Mouse (Mus musculus): ENCODE measurements around the gene Mdga2. TPM values are rescaled to one million over a fixed set of nuclear protein-coding genes. Genes with fewer than 3 reads are reported as not detected.

The Mdga2 gene
- 0.09 and 0.34 TPM in 2 replicates for polyA plus RNA-seq (2015; fragmentation: Nextera tagmentation; extraction: Ambion mirVana)

DNA sequence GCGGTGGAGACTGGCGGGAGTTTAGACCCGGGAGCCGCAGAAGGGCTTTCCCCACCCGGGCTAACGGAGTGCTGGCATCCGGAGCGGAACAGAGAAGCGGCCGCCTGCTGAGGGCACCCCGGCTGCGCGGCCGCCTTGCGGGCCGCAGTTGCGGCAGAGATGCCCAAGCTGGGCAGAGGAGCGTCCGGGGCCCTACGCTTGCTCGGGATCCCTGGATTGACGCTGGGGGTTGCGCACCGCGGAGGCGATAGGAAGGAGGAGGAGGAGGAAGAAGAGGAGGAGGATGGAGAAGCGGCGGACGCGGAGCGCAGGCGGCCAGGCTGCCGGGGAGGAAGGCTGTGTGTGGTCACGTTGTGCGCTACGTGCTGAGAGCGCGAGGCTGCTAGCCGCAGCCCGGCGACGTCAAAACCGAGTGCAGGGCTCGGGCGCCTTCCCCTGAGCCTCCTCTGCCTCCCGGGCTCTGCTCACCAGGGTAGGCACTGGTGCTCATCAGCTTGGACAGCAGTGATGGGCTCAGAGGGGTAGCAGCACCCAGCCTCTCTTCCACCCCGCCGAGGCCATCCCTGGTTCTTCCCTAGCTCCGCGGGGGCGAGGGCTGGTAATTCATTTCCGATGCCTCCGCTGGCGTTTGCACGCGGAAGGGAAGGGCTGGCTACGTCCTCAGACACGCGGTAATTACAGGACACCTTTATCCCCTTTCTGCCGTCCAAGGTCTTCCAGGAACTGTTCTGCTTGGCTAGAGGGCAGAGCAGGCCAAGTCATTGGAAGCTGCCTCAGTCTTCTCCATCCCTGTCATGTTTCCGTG, at the start of gene Mdga2:
Gene Mdga2, minus strand, starts transcription at position 329 of the 805 bp plus-strand sequence.
- Histone ChIP-seq H3K27me3 (replicated peaks) (peaks cover 80% of the 10 kb centered on the region), H3K36me3 (no peaks in the 10 kb centered on the region), H3K4me2 (peak within 1 kb of the TSS; percentile 100), H3K27ac (replicated peaks) (no peak within 1 kb of the TSS), H3K9ac (peak within 1 kb of the TSS; percentile 67), H3K4me1 (peaks cover 28% of the 10 kb centered on the region), H3K4me3 (peak within 1 kb of the TSS; percentile 65), H3K9me3 (no peaks in the 10 kb centered on the region)
- 0 out of 2 replicates have a peak, but pooled peaks have one; percentile 25 for ATAC-seq (ENCODE audit: extremely low read depth, insufficient number of reproducible peaks, low FRiP score, low TSS enrichment)
- WGBS: under 1% methylated on average over 61 of the region's 61 CpGs

DNA sequence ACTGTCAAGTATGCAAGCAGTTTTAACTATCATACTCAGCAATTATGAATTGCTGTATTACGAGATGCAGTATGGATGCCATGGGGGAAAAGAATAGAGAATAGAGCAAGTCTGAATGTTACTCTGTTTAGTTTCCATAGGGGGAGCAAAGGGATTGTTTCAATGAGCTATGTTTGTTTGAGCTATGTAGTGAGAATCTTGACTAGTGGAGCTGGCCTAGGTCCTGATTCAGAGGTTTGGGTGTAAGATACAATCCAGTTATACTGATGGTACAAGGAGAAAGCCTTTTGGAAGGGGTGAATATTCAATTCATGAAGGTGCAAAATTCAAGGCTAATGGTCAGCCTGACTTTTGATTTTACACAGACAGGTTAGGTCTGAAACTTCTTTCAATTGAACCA, 45.1 kb upstream of the Mdga2 start:
- no peak for ATAC-seq (ENCODE audit: extremely low read depth, insufficient number of reproducible peaks, low FRiP score, low TSS enrichment)
- H3K4me2 ChIP-seq: no peak overlapping the region
- WGBS: 84% methylated on average over 1 of the region's 1 CpGs
- H3K9ac ChIP-seq: no peak overlapping the region
- no peak overlapping the region for H3K4me3 ChIP-seq
- no peaks in the 10 kb centered on the region for H3K36me3 ChIP-seq
- no peaks in the 10 kb centered on the region for H3K9me3 ChIP-seq
- no peaks in the 10 kb centered on the region for H3K27me3 ChIP-seq (replicated peaks)
- H3K27ac ChIP-seq (replicated peaks): no peak overlapping the region
- no peaks in the 10 kb centered on the region for H3K4me1 ChIP-seq

DNA sequence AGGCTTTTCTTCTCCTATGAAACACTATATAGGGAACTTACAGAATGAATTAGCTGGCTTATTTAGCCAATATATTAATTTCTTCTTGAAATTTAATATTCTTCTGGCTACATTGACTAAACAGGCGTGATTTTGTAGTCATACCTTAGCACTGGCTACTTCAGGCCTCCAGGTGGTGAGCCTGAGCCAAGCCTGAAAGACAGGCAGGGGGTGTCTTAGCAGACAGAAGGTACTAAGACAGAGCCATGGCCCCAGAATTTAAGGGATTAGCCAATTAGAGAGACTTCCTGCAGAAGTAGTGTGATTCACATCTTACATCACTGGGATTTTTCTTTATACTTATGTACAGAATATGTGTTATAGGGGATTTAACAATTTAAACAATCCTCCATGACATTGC, 1.2 kb upstream of the Mdga2 start:
- ATAC-seq (ENCODE audit: extremely low read depth, insufficient number of reproducible peaks, low FRiP score, low TSS enrichment): no peak
- no peak overlapping the region for H3K27ac ChIP-seq (replicated peaks)
- H3K9me3 ChIP-seq: no peaks in the 10 kb centered on the region
- no peak overlapping the region for H3K4me2 ChIP-seq
- H3K27me3 ChIP-seq (replicated peaks): peaks cover 74% of the 10 kb centered on the region
- peaks cover 28% of the 10 kb centered on the region for H3K4me1 ChIP-seq
- no peak overlapping the region for H3K9ac ChIP-seq
- H3K4me3 ChIP-seq: no peak overlapping the region
- no peaks in the 10 kb centered on the region for H3K36me3 ChIP-seq
- 33% methylated on average over 1 of the region's 1 CpGs for WGBS

DNA sequence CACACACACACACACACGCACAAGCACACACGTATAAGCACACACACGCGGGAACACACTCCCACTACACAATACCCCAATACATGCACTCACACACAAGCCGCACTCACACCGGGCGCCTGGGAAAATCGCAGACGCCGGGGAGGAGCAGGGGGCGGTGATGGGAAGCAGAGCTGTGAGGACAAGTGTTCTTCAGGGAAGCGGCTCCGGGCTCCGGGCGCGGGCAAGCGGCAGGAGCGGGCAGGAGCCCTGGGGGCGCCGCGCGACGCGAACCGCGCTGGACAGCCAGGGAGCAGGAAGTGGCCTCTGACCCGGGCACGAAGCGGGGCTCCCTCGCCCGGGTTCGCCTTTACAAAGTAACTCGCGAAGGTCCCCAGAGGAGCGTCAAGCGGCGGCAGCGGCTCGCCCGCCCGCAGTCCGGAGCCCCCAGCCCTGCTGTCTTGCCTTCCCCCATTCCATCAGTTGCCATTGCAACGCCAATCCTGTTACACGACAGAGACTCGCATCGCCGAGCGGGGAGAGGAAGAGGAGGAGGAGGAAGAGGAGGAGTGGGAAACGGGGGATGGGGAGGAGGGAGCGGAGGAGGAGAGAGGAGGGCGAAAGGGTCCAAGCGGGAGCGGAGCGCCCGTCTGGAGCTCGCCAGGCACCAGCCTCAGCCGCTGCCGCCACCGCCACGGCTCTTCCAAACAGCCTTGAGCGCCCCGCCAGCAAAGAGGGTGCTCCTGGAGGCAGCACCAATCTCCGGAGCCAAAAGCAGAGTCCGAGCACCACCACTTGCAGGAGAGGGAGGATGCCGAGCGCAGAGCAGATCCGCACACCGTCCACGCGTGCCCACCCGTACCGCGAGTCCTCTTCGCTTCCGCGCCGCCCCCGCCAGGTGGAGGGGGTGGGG, 774 bp downstream of the Mdga2 start:
- under 1% methylated on average over 78 of the region's 78 CpGs for WGBS
- Histone ChIP-seq H3K9ac (peak overlapping the region; percentile 67), H3K27ac (replicated peaks) (no peak overlapping the region), H3K27me3 (replicated peaks) (peaks cover 78% of the 10 kb centered on the region), H3K9me3 (no peaks in the 10 kb centered on the region), H3K36me3 (no peaks in the 10 kb centered on the region), H3K4me1 (peaks cover 28% of the 10 kb centered on the region), H3K4me2 (peak overlapping the region; percentile 100), H3K4me3 (peak overlapping the region; percentile 65)
- no peak; the same call in 1 of the 2 replicates for ATAC-seq (ENCODE audit: extremely low read depth, insufficient number of reproducible peaks, low FRiP score, low TSS enrichment)

DNA sequence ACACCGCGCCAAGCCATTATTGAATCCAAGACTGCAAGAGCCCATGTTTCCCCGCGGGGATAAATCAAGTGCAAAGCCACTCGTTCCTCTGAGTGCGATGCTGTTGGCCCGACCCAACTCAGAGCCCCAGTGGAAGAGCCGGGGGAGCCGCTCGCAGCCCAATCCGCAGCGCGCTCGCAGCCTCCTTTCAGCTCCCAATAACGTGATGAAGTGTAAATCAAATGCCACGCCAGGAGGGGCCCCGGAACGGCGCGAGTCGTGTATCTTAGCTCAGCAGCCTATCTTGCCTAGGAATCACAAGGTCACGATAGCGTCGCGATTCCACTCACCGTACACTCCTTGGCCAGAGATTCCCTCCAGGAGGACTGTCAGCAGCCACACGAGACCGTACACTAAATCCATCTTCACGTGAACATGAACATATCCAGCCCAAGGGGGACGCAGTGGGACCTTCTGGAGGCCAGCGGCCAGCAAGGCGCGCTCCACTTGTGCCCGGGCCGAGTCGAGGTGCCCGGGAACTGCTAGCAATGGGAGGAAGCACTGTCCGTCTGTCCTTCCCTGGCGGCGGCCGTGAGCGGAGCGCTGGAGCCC, 1.6 kb downstream of the Mdga2 start:
- 0 out of 2 replicates have a peak overlapping the region, but pooled peaks have one; percentile 40 for H3K9ac ChIP-seq
- no peak for ATAC-seq (ENCODE audit: extremely low read depth, insufficient number of reproducible peaks, low FRiP score, low TSS enrichment)
- H3K9me3 ChIP-seq: no peaks in the 10 kb centered on the region
- peak overlapping the region; percentile 65 for H3K4me3 ChIP-seq
- under 1% methylated on average over 43 of the region's 43 CpGs for WGBS
- H3K4me2 ChIP-seq: peak overlapping the region; percentile 100
- H3K27ac ChIP-seq (replicated peaks): no peak overlapping the region
- H3K27me3 ChIP-seq (replicated peaks): peaks cover 74% of the 10 kb centered on the region
- H3K4me1 ChIP-seq: peaks cover 28% of the 10 kb centered on the region
- H3K36me3 ChIP-seq: no peaks in the 10 kb centered on the region

DNA sequence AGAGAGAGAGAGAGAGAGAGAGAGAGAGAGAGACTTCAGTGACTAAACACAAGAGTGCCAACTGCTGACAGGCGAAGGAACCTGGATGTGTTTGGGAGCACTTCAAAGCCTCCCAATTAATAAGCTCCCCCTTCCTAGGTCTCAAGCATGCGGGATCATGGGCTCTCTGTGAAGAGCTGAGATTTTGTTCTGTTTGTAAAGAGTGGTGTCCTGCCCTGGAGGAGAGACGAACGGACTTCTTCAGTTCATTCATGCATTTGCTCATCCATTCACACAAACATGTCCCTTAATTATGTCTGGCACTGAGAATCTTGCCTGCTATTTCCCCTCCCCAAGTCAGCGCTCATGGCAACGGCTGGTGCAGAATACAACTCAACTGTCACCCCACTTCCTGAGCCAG, 2.3 kb downstream of the Mdga2 start:
- no peaks in the 10 kb centered on the region for H3K36me3 ChIP-seq
- peak overlapping the region; percentile 65 for H3K4me3 ChIP-seq
- peaks cover 28% of the 10 kb centered on the region for H3K4me1 ChIP-seq
- ATAC-seq (ENCODE audit: extremely low read depth, insufficient number of reproducible peaks, low FRiP score, low TSS enrichment): no peak
- H3K27me3 ChIP-seq (replicated peaks): peaks cover 68% of the 10 kb centered on the region
- H3K27ac ChIP-seq (replicated peaks): no peak overlapping the region
- 2% methylated on average over 6 of the region's 6 CpGs for WGBS
- H3K9me3 ChIP-seq: no peaks in the 10 kb centered on the region
- peak overlapping the region; percentile 100 for H3K4me2 ChIP-seq
- H3K9ac ChIP-seq: no peak overlapping the region

DNA sequence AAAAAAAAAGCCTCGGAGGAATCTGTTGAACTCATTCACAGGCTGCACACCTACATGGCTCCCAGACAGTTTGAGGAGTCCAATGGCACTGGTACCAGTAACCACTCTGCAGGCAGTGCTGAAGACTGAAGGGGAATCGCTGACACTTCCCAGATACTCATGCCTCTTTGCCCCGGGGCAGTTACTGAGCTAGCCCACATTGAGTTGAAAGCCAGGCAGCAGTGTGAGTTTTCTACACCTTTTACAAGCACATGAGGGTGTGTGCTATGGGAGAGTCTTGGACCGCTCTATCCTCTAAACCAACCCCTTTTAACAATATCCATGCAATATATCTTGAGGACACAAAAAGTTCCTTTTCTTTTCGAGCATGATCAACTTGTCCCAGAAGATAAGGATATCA, 2.8 kb downstream of the Mdga2 start:
- H3K4me1 ChIP-seq: peaks cover 28% of the 10 kb centered on the region
- 22% methylated on average over 5 of the region's 5 CpGs for WGBS
- no peaks in the 10 kb centered on the region for H3K9me3 ChIP-seq
- H3K27me3 ChIP-seq (replicated peaks): peaks cover 64% of the 10 kb centered on the region
- no peak overlapping the region for H3K4me2 ChIP-seq
- no peaks in the 10 kb centered on the region for H3K36me3 ChIP-seq
- no peak overlapping the region for H3K27ac ChIP-seq (replicated peaks)
- no peak overlapping the region for H3K9ac ChIP-seq
- no peak overlapping the region for H3K4me3 ChIP-seq
- no peak for ATAC-seq (ENCODE audit: extremely low read depth, insufficient number of reproducible peaks, low FRiP score, low TSS enrichment)

DNA sequence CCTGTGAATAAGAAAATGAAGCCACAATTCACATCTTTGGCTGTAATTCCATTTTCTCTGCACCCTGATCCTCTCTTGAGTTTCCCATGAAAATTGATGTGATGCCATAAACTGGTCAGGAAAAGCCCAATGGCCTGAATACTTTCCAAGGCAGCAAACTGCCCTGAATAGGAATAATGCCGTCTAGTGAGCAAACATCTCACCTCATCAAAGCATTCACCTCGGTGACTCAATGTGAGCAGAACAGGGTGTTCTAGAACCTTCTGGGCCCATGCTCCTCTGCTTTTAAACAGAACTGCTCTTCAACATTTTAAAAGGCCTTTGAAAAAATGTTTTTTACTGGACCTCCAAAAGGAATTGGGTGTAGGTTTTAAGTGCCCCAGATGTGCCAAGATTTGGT, 9.5 kb downstream of the Mdga2 start:
- no peak for ATAC-seq (ENCODE audit: extremely low read depth, insufficient number of reproducible peaks, low FRiP score, low TSS enrichment)
- Histone ChIP-seq H3K9ac (no peak overlapping the region), H3K27me3 (replicated peaks) (no peaks in the 10 kb centered on the region), H3K4me1 (no peaks in the 10 kb centered on the region), H3K9me3 (no peaks in the 10 kb centered on the region), H3K4me3 (no peak overlapping the region), H3K36me3 (no peaks in the 10 kb centered on the region), H3K27ac (replicated peaks) (no peak overlapping the region), H3K4me2 (no peak overlapping the region)
- 51% methylated on average over 2 of the region's 2 CpGs for WGBS

DNA sequence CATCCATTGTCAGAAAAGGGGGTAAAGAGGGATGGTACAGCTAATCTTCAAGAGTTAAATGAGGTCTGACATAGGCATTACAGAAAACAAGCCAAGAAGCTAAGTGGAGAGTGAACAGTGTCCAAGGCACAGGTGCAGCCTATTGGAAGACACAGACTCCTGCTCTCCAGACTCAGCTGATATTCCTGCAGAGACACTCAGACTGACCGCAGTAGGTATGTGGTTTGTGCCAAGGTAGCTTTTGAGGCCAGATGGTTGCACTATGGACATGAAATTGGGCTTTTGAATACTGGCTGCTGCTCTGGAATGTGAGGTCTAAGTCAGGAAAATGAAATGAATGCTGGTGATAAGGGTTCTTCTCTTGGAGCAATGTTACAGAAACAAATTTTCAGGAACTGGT, 44.2 kb downstream of the Mdga2 start:
- Histone ChIP-seq H3K4me2 (no peak overlapping the region), H3K27ac (replicated peaks) (no peak overlapping the region), H3K9me3 (no peaks in the 10 kb centered on the region), H3K9ac (no peak overlapping the region), H3K36me3 (no peaks in the 10 kb centered on the region), H3K27me3 (replicated peaks) (no peaks in the 10 kb centered on the region), H3K4me1 (no peaks in the 10 kb centered on the region), H3K4me3 (no peak overlapping the region)
- ATAC-seq (ENCODE audit: extremely low read depth, insufficient number of reproducible peaks, low FRiP score, low TSS enrichment): no peak
- WGBS: 77% methylated on average over 1 of the region's 1 CpGs

DNA sequence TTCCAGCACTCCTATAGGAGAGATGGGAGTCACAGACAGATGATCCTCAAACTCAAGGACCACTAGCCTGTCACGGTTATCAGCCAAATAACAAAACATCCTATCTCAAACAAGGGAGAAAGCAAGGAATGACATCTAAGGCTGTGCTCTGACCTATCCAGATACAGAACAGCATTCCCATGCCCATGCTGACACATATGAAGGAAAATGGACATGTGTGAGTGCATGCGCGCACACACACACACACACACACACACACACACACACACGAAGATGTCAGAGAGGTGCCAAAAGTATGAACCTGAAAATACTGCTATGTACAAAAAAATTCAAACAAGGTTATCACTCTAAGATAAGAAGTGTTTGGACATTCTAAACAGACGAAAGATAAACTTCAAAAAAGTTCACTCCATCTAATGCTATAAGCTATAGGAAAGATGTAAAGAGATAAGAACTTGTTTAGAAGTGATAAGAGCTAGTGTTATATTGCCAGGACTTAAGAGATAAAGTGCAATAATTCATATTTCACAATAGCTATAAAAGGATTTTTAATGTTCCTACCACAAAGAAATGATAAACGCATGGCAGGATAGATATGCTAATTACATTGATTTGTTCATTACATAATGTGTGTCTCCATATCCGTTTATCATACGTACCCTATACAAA, 65.6 kb downstream of the Mdga2 start:
- H3K4me2 ChIP-seq: no peak overlapping the region
- H3K4me3 ChIP-seq: no peak overlapping the region
- no peak overlapping the region for H3K27ac ChIP-seq (replicated peaks)
- no peak overlapping the region for H3K9ac ChIP-seq
- no peaks in the 10 kb centered on the region for H3K36me3 ChIP-seq
- H3K4me1 ChIP-seq: no peaks in the 10 kb centered on the region
- H3K27me3 ChIP-seq (replicated peaks): no peaks in the 10 kb centered on the region
- ATAC-seq (ENCODE audit: extremely low read depth, insufficient number of reproducible peaks, low FRiP score, low TSS enrichment): no peak
- no peaks in the 10 kb centered on the region for H3K9me3 ChIP-seq
- WGBS: 78% methylated on average over 8 of the region's 8 CpGs

DNA sequence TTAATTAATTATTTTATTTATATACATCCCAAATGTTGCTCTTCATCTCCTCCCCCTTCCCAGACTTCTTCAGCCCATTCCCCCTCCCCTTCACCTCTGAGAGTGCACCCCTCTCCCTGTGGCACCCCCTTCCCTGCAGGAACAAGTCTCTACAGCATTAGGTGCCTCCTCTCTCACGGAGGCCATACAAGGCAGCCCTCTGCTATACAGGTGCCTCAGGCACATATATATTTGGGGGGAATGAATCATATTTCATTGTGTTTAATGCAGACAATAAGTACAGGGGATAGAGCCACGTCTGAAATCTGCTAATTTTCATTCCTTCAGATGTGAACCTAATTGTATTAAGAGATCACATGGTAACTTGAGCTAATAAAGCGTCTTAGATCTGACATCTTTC, 69.3 kb downstream of the Mdga2 start:
- no peaks in the 10 kb centered on the region for H3K9me3 ChIP-seq
- WGBS: 46% methylated on average over 3 of the region's 3 CpGs
- no peak for ATAC-seq (ENCODE audit: extremely low read depth, insufficient number of reproducible peaks, low FRiP score, low TSS enrichment)

More for the DNA sequence above, 69.3 kb downstream of the Mdga2 start:
- Histone ChIP-seq H3K4me2 (no peak overlapping the region), H3K9ac (no peak overlapping the region), H3K27ac (replicated peaks) (no peak overlapping the region), H3K36me3 (no peaks in the 10 kb centered on the region), H3K4me3 (no peak overlapping the region), H3K4me1 (no peaks in the 10 kb centered on the region), H3K27me3 (replicated peaks) (no peaks in the 10 kb centered on the region)

Measured in heart, embryonic 13.5 days (tissue).